Mouse (Mus musculus): ENCODE results near the gene Gm26727.
A peak's percentile ranks its signal among the peaks of the same experiment; 100 is the strongest.
"Not testable (repeated sequence)": the region's sequence is repeated elsewhere in the genome, so short reads cannot be mapped to it uniquely, and the experiment has no call there.

Gm26727 gene

GRCm38 (mm10) chr2:67433081-67433480 lies at the start of gene Gm26727:
TSS of gene Gm26727 (minus strand) at chr2:67433181.
- no peak for DNase-seq (ENCODE audit: extremely low spot score, low read depth, low spot score)

- no peak for DNase-seq (ENCODE audit: extremely low spot score, low read depth, low spot score)
Measured at GRCm38 (mm10) chr2:67481051-67481450, 48.1 kb upstream of the Gm26727 start.

GRCm38 (mm10) chr2:67477753-67478152 lies 44.8 kb upstream of the Gm26727 start:
- DNase-seq (ENCODE audit: extremely low spot score, low read depth, low spot score) = peak; percentile 26

- DNase-seq (ENCODE audit: extremely low spot score, low read depth, low spot score) = not testable (repeated sequence)
Measured at GRCm38 (mm10) chr2:67470030-67470429, 37.0 kb upstream of the Gm26727 start.

GRCm38 (mm10) chr2:67467036-67467435 lies 34.1 kb upstream of the Gm26727 start:
- no peak for DNase-seq (ENCODE audit: extremely low spot score, low read depth, low spot score)

GRCm38 (mm10) chr2:67460857-67461256 lies 27.9 kb upstream of the Gm26727 start:
- DNase-seq (ENCODE audit: extremely low spot score, low read depth, low spot score) = no peak

GRCm38 (mm10) chr2:67447206-67447605 lies 14.2 kb upstream of the Gm26727 start:
- no peak for DNase-seq (ENCODE audit: extremely low spot score, low read depth, low spot score)

- no peak for DNase-seq (ENCODE audit: extremely low spot score, low read depth, low spot score)
Measured at GRCm38 (mm10) chr2:67446772-67447171, 13.8 kb upstream of the Gm26727 start.

GRCm38 (mm10) chr2:67445780-67446179 lies 12.8 kb upstream of the Gm26727 start, which contains the start of gene Xirp2:
TSS of gene Xirp2 (plus strand) at chr2:67446002.
- no peak for DNase-seq (ENCODE audit: extremely low spot score, low read depth, low spot score)

- DNase-seq (ENCODE audit: extremely low spot score, low read depth, low spot score) = no peak
Measured at GRCm38 (mm10) chr2:67438309-67438708, 5.3 kb upstream of the Gm26727 start.

- DNase-seq (ENCODE audit: extremely low spot score, low read depth, low spot score) = no peak
Measured at GRCm38 (mm10) chr2:67422799-67423198, 10.2 kb downstream of the Gm26727 start.

- DNase-seq (ENCODE audit: extremely low spot score, low read depth, low spot score) = no peak
Measured at GRCm38 (mm10) chr2:67420853-67421252, 12.1 kb downstream of the Gm26727 start.

- DNase-seq (ENCODE audit: extremely low spot score, low read depth, low spot score) = not testable (repeated sequence)
Measured at GRCm38 (mm10) chr2:67413425-67413824, 19.6 kb downstream of the Gm26727 start, which contains the start of gene Gm21830. TSS of gene Gm21830 (plus strand) at chr2:67413725.
